Mouse (Mus musculus) thymus, adult 2 months (tissue): ENCODE measurements at regions not wholly inside any gene's neighbourhood (a gene's known extent, or its start where the extent isn't known, plus 50 kb on each side); places are given as distances from the start of the nearest gene placed in this dataset.

ENCODE experiments used
- DNase-seq: peaks from one replicate; pipeline ENCODE4 v3.0.0; 2021
- H3K27ac ChIP-seq: fragments of 200-500 bp; 2 replicates; pipeline ENCODE4 v1.5.1; 2012; ENCODE audit warnings: low read length, control low read depth; ENCODE audit not compliant: control insufficient read depth, insufficient read depth
- H3K27me3 ChIP-seq: fragments of 200-500 bp; 2 replicates; pipeline ENCODE4 v1.6.1; 2012; ENCODE audit warnings: mild to moderate bottlenecking, low read length, moderate library complexity, mixed read lengths; ENCODE audit not compliant: control insufficient read depth, insufficient read depth
- H3K36me3 ChIP-seq: fragments of 200-500 bp; 2 replicates; pipeline ENCODE4 v1.6.1; 2012; ENCODE audit warnings: mild to moderate bottlenecking, low read length, moderate library complexity; ENCODE audit not compliant: control insufficient read depth, insufficient read depth
- H3K4me1 ChIP-seq: fragments of 200-500 bp; replicated peaks from 2 replicates; pipeline ENCODE4 v1.6.1; 2012; ENCODE audit warnings: low read length; ENCODE audit not compliant: control insufficient read depth, insufficient read depth
- H3K4me3 ChIP-seq: fragments of 200-500 bp; 2 replicates; pipeline ENCODE4 v1.5.1; 2012; ENCODE audit warnings: mild to moderate bottlenecking, low read length, control low read depth, moderate library complexity; ENCODE audit not compliant: control insufficient read depth, insufficient read depth
- CTCF ChIP-seq: fragments of 200-500 bp; IDR thresholded peaks from 2 replicates; pipeline ENCODE4 v1.5.1; 2012; ENCODE audit warnings: mild to moderate bottlenecking, control low read depth, low read length, moderate library complexity, borderline replicate concordance; ENCODE audit not compliant: control insufficient read depth, poor library complexity, insufficient read depth; ENCODE audit errors: extremely low read depth
- POLR2A ChIP-seq: fragments of 200-500 bp; IDR thresholded peaks from 2 replicates; pipeline ENCODE4 v1.6.1; 2012; ENCODE audit warnings: mild to moderate bottlenecking, low read length, control low read depth, moderate library complexity; ENCODE audit not compliant: control insufficient read depth, poor library complexity, insufficient read depth; ENCODE audit errors: extremely low read depth
- WGBS: fragments of 180-500 bp; shearing (Covaris S2); methylation state at CpG from one replicate; pipeline ENCODE4 v1.1.7; 2018; 5-methylcytosine and 5-hydroxymethylcytosine counted together

DNA sequence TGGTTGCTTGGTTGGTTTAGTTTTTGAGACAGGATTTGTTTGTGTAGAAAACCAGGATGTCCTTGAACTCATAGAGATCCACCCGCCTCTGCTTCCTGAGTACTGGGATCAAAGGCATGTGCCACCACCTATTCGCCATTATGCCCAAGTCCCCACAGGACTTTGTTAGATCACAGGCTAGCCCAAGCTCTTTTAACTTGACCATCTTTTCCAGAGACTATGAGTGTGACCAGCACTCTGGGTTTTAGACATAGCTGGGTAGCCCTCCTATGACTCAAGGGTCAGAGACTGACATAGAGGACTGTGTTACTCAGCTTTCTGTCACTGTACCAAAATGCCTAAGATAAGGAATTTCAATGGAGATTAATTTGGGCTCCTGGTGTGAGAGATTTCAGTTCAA is 295.3 kb upstream of the Kdm8 start:
- 87% methylated on average over 2 of the region's 2 CpGs for WGBS
- Histone ChIP-seq H3K36me3 (no peaks in the 10 kb centered on the region), H3K27ac (no peak overlapping the region), H3K27me3 (no peaks in the 10 kb centered on the region), H3K4me3 (no peak overlapping the region), H3K4me1 (no peaks in the 10 kb centered on the region)
- no peak for DNase-seq
- no peak for TF ChIP-seq CTCF
- no peak for TF ChIP-seq POLR2A

DNA sequence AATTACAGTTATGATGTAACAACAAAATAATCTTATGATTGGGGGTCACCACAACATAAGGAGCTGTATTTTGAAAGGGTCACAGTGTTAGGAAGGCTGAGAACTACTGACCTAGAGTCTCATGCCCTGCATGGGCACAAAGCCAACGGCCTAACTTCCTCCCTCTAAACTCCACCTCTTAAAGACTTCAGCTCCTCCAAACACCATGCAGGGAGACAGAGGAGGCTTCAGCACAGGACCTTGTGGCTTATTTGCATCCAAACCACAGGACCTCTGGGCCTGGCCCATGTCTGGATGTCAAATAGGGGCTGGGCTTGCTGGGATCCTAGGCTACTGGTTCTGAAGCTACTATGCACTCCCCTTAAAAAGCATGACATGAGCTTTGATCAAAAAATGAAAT is 294.7 kb upstream of the Kdm8 start:
- WGBS: 5% methylated on average over 1 of the region's 1 CpGs
- DNase-seq: no peak
- no peaks in the 10 kb centered on the region for H3K36me3 ChIP-seq

DNA sequence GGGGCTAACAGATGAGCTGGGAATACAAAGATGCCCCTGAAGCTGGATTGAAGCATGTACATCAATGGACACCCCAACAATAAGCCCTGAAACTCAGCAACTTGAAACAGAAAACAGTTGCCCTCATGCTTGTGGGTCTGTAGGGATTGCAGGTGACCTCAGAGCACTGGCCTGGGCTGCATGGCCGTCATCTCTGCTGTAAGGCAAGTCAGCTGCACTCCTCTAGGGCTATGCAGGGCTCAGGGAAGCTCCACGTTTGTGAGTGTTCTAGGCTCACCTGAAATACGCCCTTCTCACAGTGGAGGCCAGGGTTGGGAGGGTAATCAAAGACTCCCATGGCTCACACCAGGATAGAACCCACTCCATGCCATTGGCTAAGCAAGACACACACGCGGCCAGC is 292.2 kb upstream of the Kdm8 start:
- Histone ChIP-seq H3K27me3 (no peaks in the 10 kb centered on the region), H3K4me1 (no peaks in the 10 kb centered on the region), H3K36me3 (no peaks in the 10 kb centered on the region), H3K4me3 (no peak overlapping the region), H3K27ac (no peak overlapping the region)
- TF ChIP-seq POLR2A (no peak), CTCF (no peak)
- no peak for DNase-seq
- WGBS: 93% methylated on average over 5 of the region's 5 CpGs

More for the DNA sequence above, 294.7 kb upstream of the Kdm8 start:
- H3K4me1 ChIP-seq: no peaks in the 10 kb centered on the region
- TF ChIP-seq POLR2A (no peak), CTCF (no peak)
- no peaks in the 10 kb centered on the region for H3K27me3 ChIP-seq
- no peak overlapping the region for H3K4me3 ChIP-seq
- H3K27ac ChIP-seq: no peak overlapping the region

DNA sequence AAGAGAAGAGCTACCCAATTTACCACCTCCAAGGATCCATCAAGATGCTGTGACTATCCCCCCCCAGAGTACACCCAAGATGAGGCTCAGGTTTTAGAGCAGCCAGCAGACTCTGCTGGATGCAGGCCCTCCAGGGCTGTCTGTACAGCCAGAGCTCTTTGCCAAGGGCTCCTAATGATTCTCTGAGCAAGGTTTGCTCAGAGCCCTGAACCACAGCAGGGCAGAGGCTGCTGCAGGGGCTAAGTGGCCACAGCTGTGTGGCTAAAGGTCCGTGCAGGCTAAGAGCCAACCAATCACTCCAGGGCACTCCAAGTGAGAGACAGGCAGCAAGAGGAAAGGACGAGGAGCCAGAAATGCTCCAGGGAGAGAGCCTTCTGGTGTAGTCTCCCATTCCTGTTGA is 289.2 kb upstream of the Kdm8 start:
- H3K27ac ChIP-seq: no peak overlapping the region
- 61% methylated on average over 2 of the region's 2 CpGs for WGBS
- DNase-seq: no peak
- no peaks in the 10 kb centered on the region for H3K27me3 ChIP-seq
- H3K36me3 ChIP-seq: no peaks in the 10 kb centered on the region
- no peaks in the 10 kb centered on the region for H3K4me1 ChIP-seq
- TF ChIP-seq CTCF (no peak), POLR2A (no peak)
- H3K4me3 ChIP-seq: no peak overlapping the region

DNA sequence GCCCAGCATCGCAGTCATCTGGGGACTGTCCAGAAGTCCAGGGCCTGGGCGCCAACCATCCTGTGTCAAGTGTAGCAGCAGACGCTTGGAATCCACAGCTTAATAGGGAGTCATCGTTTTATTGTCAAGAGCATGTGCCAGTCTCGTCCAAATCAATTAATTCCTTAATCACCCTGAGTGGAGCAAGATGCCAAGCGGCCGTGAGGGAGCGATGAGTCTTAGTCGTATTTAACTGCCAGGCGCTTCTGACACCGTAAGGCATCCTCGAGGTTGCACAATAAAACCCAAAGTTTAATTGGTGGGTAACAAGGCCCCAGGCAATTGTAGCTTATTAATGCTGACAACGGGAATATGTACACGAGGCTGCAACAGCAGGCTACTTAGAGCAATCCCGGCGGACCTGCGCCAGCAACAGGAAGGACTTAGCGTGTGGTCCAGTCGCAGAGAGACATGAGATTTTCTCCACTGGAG is 277.6 kb upstream of the Kdm8 start:
- TF ChIP-seq CTCF (no peak), POLR2A (no peak)
- no peak for DNase-seq
- Histone ChIP-seq H3K36me3 (no peaks in the 10 kb centered on the region), H3K27ac (no peak overlapping the region), H3K4me3 (no peak overlapping the region), H3K27me3 (no peaks in the 10 kb centered on the region), H3K4me1 (no peaks in the 10 kb centered on the region)
- WGBS: 95% methylated on average over 19 of the region's 19 CpGs

DNA sequence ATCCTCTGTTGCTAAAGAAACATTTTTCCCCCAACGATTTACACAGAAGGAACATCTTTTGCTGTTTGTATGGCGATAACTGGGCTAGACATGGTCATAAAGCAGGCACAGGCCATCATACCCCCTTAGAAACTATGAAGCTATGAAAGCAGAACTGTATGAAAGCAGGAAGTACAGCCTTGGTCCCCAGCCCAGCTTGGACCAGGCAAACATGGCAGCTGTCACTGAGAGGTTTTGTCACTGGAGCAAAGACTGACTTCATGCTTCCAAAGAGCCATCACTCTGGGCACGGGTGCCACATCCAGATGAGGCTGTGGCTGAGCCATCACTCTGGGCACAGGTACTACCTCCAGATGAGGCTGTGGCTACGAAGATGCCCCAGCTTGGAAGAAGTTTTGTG is 276.8 kb upstream of the Kdm8 start:
- Histone ChIP-seq H3K4me3 (no peak overlapping the region), H3K27me3 (no peaks in the 10 kb centered on the region), H3K4me1 (no peaks in the 10 kb centered on the region), H3K36me3 (no peaks in the 10 kb centered on the region), H3K27ac (no peak overlapping the region)
- TF ChIP-seq CTCF (no peak), POLR2A (no peak)
- WGBS: 90% methylated on average over 4 of the region's 4 CpGs
- no peak for DNase-seq

DNA sequence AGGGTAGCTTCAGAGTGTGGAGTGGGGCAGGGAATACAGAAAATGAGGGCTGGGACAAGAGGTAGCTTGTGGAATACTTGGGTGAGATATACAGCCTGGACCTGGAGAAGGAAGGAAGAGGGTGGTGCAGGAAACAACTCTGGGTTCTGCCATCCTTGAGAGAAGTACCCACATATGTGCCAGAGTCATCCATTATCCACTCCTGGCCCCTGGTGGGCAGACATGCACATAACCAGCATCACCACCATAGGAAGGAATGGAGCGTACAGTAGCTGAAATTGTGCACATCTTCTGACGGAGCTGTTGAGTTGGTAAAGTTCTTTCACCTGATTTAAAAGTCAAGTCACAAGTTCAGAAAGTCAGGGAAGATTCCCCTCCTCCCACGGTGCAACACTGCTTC is 262.9 kb upstream of the Kdm8 start:
- no peak overlapping the region for H3K4me3 ChIP-seq
- TF ChIP-seq CTCF (no peak), POLR2A (no peak)
- 52% methylated on average over 3 of the region's 3 CpGs for WGBS
- no peaks in the 10 kb centered on the region for H3K27me3 ChIP-seq
- no peak overlapping the region for H3K27ac ChIP-seq
- peaks cover 4% of the 10 kb centered on the region for H3K4me1 ChIP-seq
- DNase-seq: no peak
- no peaks in the 10 kb centered on the region for H3K36me3 ChIP-seq
